Mouse (Mus musculus): ENCODE data around the gene Iars. TPM values are rescaled to one million over a fixed set of nuclear protein-coding genes. Genes with fewer than 3 reads are reported as not detected.
"Not testable (repeated sequence)": the region's sequence is repeated elsewhere in the genome, so short reads cannot be mapped to it uniquely, and the experiment has no call there.

The Iars gene
- polyA plus RNA-seq, 1 experiment from 2014 or later, result 94.3 TPM

DNA sequence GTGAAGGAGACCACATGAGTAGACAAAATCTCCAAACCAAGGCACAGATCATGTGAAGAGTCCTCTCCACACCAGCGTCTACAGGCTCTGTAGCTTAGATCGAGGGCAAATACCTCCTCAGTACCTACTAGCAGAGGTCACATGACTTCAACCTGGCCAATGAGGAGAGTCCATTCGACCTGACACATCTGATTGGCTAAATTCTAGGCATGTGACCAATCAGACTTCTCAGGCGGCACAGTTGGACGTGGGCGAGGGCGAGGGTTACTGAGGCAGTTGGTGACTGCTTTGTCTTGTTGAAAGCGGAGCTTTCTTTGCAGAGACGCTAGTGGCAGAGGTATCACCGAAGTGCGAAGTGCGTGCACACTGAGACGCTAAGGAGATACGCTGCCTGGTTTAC is 80.3 kb downstream of the Iars start:
- no peak overlapping the region for H3K4me2 ChIP-seq (replicated peaks; ENCODE audit: low read depth, low read length)
- H3K36me3 ChIP-seq (ENCODE audit: control insufficient read depth, insufficient read depth, low read length), result no peaks in the 10 kb centered on the region
- H3K27ac ChIP-seq (ENCODE audit: low read depth, low read length), result no peak overlapping the region
- no peak for ATAC-seq (ENCODE audit: low FRiP score, low TSS enrichment)
- no peak overlapping the region for H3K4me3 ChIP-seq (ENCODE audit: low read length)
- H3K27me3 ChIP-seq (ENCODE audit: control insufficient read depth, insufficient read depth, low read length), result no peaks in the 10 kb centered on the region
- H3K9ac ChIP-seq (ENCODE audit: low read depth, low read length), result no peak overlapping the region
- H3K4me1 ChIP-seq (ENCODE audit: control insufficient read depth, insufficient read depth, low read length), result no peaks in the 10 kb centered on the region
- no peaks in the 10 kb centered on the region for H3K9me3 ChIP-seq (ENCODE audit: control insufficient read depth, low read length)
- WGBS, result 86% methylated on average over 14 of the region's 14 CpGs

DNA sequence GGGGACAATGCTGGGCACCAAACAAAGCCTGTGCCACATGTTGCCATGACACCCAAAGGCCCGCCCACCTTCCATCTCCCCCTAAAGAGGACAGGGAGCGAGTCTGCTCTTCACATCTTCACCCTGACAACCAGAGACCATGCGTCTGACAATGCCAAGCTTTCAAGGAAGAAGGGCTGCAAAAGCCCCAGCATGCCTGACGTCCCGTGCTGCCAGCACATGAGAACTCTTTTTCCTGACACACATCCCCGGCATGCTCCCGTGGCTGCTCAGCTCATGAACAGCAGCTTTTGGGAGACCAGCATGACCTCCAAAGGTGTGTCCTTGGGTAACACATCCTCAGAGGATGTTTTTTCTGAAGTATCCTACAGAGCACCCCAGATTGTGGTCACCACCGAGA is 83.4 kb downstream of the Iars start:
- 90% methylated on average over 8 of the region's 8 CpGs for WGBS
- Histone ChIP-seq H3K4me2 (replicated peaks; ENCODE audit: low read depth, low read length) (no peak overlapping the region), H3K4me1 (ENCODE audit: control insufficient read depth, insufficient read depth, low read length) (no peaks in the 10 kb centered on the region), H3K9me3 (ENCODE audit: control insufficient read depth, low read length) (no peaks in the 10 kb centered on the region), H3K9ac (ENCODE audit: low read depth, low read length) (no peak overlapping the region), H3K36me3 (ENCODE audit: control insufficient read depth, insufficient read depth, low read length) (no peaks in the 10 kb centered on the region), H3K27me3 (ENCODE audit: control insufficient read depth, insufficient read depth, low read length) (no peaks in the 10 kb centered on the region), H3K27ac (ENCODE audit: low read depth, low read length) (no peak overlapping the region), H3K4me3 (ENCODE audit: low read length) (no peak overlapping the region)
- ATAC-seq (ENCODE audit: low FRiP score, low TSS enrichment), result no peak

DNA sequence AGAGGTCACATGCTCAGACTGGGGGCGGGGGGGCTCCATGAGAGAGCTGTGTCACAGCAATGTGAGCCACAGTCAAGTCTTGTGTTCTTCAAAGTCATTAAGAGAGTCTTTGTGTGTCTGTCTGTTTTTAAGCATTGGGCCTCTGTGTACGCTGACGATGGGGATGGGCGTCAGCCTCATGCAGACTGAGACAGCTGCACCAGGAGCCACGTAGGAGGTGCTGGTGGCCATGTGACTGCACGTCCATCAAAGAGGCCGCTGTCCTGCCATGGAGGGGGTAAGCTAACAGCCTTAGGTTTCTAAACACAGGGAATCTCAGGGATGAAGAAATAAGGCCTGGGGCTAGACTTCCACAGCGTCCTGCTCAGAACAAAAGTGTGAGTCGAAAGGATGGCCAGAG is 84.4 kb downstream of the Iars start:
- 43% methylated on average over 9 of the region's 9 CpGs for WGBS
- H3K27me3 ChIP-seq (ENCODE audit: control insufficient read depth, insufficient read depth, low read length), result no peaks in the 10 kb centered on the region
- H3K4me2 ChIP-seq (replicated peaks; ENCODE audit: low read depth, low read length), result no peak overlapping the region
- no peak overlapping the region for H3K27ac ChIP-seq (ENCODE audit: low read depth, low read length)
- no peaks in the 10 kb centered on the region for H3K36me3 ChIP-seq (ENCODE audit: control insufficient read depth, insufficient read depth, low read length)
- no peaks in the 10 kb centered on the region for H3K4me1 ChIP-seq (ENCODE audit: control insufficient read depth, insufficient read depth, low read length)
- no peak overlapping the region for H3K4me3 ChIP-seq (ENCODE audit: low read length)
- no peak overlapping the region for H3K9ac ChIP-seq (ENCODE audit: low read depth, low read length)
- ATAC-seq (ENCODE audit: low FRiP score, low TSS enrichment), result no peak
- H3K9me3 ChIP-seq (ENCODE audit: control insufficient read depth, low read length), result no peaks in the 10 kb centered on the region

DNA sequence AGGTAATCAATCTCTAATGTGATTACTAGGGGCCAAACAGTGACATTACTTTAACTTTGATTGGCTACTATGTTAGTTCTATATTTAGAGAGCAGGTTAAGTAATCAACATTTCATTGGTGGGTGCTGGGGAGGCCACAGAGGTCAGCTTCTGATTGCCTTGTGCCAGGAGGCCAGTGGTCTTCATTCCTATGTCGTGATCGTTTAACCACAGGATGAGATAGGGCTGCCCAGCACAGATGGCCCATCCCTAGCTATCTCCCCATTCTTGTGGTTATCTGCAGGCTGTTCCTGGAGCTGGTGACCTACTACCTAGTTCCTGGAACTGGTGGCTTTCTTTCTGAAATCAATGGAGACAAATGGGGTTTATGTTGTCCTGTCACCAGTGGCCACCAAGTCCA is 86.1 kb downstream of the Iars start:
- no peak for ATAC-seq (ENCODE audit: low FRiP score, low TSS enrichment)
- Histone ChIP-seq H3K27ac (ENCODE audit: low read depth, low read length) (no peak overlapping the region), H3K4me1 (ENCODE audit: control insufficient read depth, insufficient read depth, low read length) (no peaks in the 10 kb centered on the region), H3K9me3 (ENCODE audit: control insufficient read depth, low read length) (no peaks in the 10 kb centered on the region), H3K4me3 (ENCODE audit: low read length) (no peak overlapping the region), H3K9ac (ENCODE audit: low read depth, low read length) (no peak overlapping the region), H3K4me2 (replicated peaks; ENCODE audit: low read depth, low read length) (no peak overlapping the region), H3K36me3 (ENCODE audit: control insufficient read depth, insufficient read depth, low read length) (no peaks in the 10 kb centered on the region), H3K27me3 (ENCODE audit: control insufficient read depth, insufficient read depth, low read length) (no peaks in the 10 kb centered on the region)
- WGBS, result 62% methylated on average over 2 of the region's 2 CpGs

DNA sequence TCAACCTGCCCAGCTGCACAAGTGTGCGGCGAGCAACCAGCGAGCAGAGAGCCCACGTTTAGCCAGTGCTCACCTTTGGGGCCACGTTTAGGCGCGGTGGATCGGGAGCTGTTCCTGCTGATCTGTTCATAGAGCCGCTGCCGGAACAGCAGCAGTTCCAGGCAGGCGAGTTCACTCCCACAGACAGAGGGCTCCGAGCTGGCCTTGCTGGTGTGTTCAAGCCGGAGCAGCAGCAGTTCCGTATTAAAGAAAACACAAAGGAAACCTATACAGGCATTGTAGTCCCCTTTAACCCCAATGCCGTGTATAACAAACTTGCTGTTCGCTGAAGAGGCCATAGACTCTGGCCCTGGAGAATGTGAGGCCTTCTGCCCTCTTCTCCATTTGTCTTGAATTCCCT is 87.2 kb downstream of the Iars start:
- H3K36me3 ChIP-seq (ENCODE audit: control insufficient read depth, insufficient read depth, low read length), result no peaks in the 10 kb centered on the region
- no peaks in the 10 kb centered on the region for H3K27me3 ChIP-seq (ENCODE audit: control insufficient read depth, insufficient read depth, low read length)
- no peak overlapping the region for H3K4me3 ChIP-seq (ENCODE audit: low read length)
- H3K4me1 ChIP-seq (ENCODE audit: control insufficient read depth, insufficient read depth, low read length), result no peaks in the 10 kb centered on the region
- ATAC-seq (ENCODE audit: low FRiP score, low TSS enrichment), result no peak
- 65% methylated on average over 16 of the region's 16 CpGs for WGBS
- H3K27ac ChIP-seq (ENCODE audit: low read depth, low read length), result no peak overlapping the region
- H3K9ac ChIP-seq (ENCODE audit: low read depth, low read length), result no peak overlapping the region
- no peaks in the 10 kb centered on the region for H3K9me3 ChIP-seq (ENCODE audit: control insufficient read depth, low read length)
- H3K4me2 ChIP-seq (replicated peaks; ENCODE audit: low read depth, low read length), result no peak overlapping the region

DNA sequence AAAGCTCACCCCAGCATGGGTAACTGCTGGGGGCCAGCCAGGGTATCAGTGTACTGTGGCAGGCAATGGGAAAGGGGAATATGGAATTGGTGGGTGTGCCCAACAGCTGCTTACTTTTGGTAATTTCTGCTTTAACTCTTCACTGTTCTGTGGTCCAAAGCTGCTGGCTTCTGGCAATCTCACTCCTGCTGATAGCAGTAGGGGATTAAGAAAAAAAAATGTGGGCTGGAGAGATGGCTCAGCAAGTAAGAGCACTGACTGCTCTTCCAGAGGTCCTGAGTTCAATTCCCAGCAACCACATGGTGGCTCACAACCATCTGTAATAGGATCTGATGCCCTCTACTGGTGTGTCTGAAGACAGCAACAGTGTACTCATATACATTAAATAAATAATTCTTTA is 89.6 kb downstream of the Iars start:
- not testable (repeated sequence) for H3K9ac ChIP-seq (ENCODE audit: low read depth, low read length); H3K36me3 ChIP-seq (ENCODE audit: control insufficient read depth, insufficient read depth, low read length); H3K4me2 ChIP-seq (replicated peaks; ENCODE audit: low read depth, low read length); H3K9me3 ChIP-seq (ENCODE audit: control insufficient read depth, low read length); H3K27ac ChIP-seq (ENCODE audit: low read depth, low read length); H3K4me3 ChIP-seq (ENCODE audit: low read length); ATAC-seq (ENCODE audit: low FRiP score, low TSS enrichment); H3K4me1 ChIP-seq (ENCODE audit: control insufficient read depth, insufficient read depth, low read length); H3K27me3 ChIP-seq (ENCODE audit: control insufficient read depth, insufficient read depth, low read length)

Other genes starting within 250 kb of the Iars start
- 1.1 and 1.6 TPM in 2 replicates for gene Tes3-ps, start 188.8 kb upstream of the Iars start, polyA plus RNA-seq (2014; fragmentation: Nextera tagmentation; extraction: Ambion mirVana)
- gene Ecm2, start 177.3 kb upstream of the Iars start, polyA plus RNA-seq (2014; fragmentation: Nextera tagmentation; extraction: Ambion mirVana), result 0.61 and 0.93 TPM in 2 replicates
- 3.7 and 5.3 TPM in 2 replicates for gene Aspn, start 137.7 kb upstream of the Iars start, polyA plus RNA-seq (2014; fragmentation: Nextera tagmentation; extraction: Ambion mirVana)
- gene Omd, start 99.6 kb upstream of the Iars start, polyA plus RNA-seq (2014; fragmentation: Nextera tagmentation; extraction: Ambion mirVana), result 0.89 and 0.93 TPM in 2 replicates
- gene Ogn, start 74.1 kb upstream of the Iars start, polyA plus RNA-seq (2014; fragmentation: Nextera tagmentation; extraction: Ambion mirVana), result 26.3 and 31.6 TPM in 2 replicates
- 34.1 and 45.5 TPM in 2 replicates for gene Cenpp, start 29.3 kb upstream of the Iars start, polyA plus RNA-seq (2014; fragmentation: Nextera tagmentation; extraction: Ambion mirVana)
- gene Nol8, start 29.0 kb upstream of the Iars start, polyA plus RNA-seq (2014; fragmentation: Nextera tagmentation; extraction: Ambion mirVana), result 18.6 and 22.0 TPM in 2 replicates
- not detected in 2 replicates for gene Gm30302, start 116.9 kb downstream of the Iars start, polyA plus RNA-seq (2014; fragmentation: Nextera tagmentation; extraction: Ambion mirVana)

All from kidney, embryonic 14.5 days (tissue).